Mouse (Mus musculus) hindbrain, embryonic 13.5 days (tissue): Measurements from ENCODE around the gene Slc4a8. TPM values are rescaled to one million over a fixed set of nuclear protein-coding genes. Genes with fewer than 3 reads are reported as not detected.

Experiments
- polyA plus RNA-seq: library from polyadenylated mRNA; unstranded; fragments of >200 nt; fragmentation: Nextera tagmentation; extraction: Ambion mirVana; gene quantifications from 2 replicates; pipeline ENCODE4 v1.2.1, GENCODE M21; 2015

Gene Slc4a8
- polyA plus RNA-seq, 1 experiment from 2014 or later: 26.2 TPM

Other genes with a start within 250 kb of the Slc4a8 start
- gene Tfcp2, start 209.7 kb upstream of the Slc4a8 start, polyA plus RNA-seq: 40.3 and 41.6 TPM in 2 replicates
- 38.0 and 41.2 TPM in 2 replicates for gene Pou6f1, start 161.8 kb upstream of the Slc4a8 start, polyA plus RNA-seq
- gene Dazap2, start 146.4 kb upstream of the Slc4a8 start, polyA plus RNA-seq: 150 and 152 TPM in 2 replicates
- gene Smagp, start 124.8 kb upstream of the Slc4a8 start, polyA plus RNA-seq: 4.0 and 4.1 TPM in 2 replicates
- gene Bin2, start 92.2 kb upstream of the Slc4a8 start, polyA plus RNA-seq: 2.0 and 2.4 TPM in 2 replicates
- 1.4 and 2.1 TPM in 2 replicates for gene Cela1, start 73.8 kb upstream of the Slc4a8 start, polyA plus RNA-seq
- gene Galnt6, start 32.4 kb upstream of the Slc4a8 start, polyA plus RNA-seq: 0.13 and 0.17 TPM in 2 replicates
- 18.8 and 19.7 TPM in 2 replicates for gene Scn8a, start 108.1 kb downstream of the Slc4a8 start, polyA plus RNA-seq